Mouse (Mus musculus): ENCODE data around the gene Scn2b.

Scn2b gene

DNA sequence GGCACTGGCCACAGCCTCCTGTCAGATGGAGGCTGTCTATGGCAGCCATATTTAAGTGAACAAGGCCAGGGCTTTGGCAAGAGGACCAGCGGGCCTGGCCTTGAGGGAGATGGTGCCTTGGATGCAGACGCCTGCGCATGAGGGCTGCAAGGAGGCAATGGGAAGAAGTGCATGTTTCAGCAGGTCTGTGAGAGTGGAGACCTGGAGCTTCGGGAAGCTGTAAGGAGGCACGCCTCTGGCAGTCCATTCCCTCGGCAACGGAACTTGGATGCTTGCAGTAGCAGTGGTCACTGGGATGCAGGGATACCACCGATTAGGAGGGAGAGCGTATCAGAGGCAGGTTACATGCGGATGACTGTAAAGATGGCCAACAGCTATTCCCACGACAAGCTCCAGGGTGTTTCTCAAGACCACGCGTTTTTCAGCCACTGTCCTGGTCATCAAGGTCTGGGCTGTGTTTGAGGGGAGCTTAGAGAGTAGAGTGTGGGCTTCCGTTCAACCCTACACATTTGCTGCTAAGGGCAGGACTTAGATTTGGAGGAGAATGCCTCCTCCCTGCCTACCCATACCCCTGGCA is 2.5 kb downstream of the Scn2b start:
- DNase-seq (ENCODE audit: low spot score) = no peak

DNA sequence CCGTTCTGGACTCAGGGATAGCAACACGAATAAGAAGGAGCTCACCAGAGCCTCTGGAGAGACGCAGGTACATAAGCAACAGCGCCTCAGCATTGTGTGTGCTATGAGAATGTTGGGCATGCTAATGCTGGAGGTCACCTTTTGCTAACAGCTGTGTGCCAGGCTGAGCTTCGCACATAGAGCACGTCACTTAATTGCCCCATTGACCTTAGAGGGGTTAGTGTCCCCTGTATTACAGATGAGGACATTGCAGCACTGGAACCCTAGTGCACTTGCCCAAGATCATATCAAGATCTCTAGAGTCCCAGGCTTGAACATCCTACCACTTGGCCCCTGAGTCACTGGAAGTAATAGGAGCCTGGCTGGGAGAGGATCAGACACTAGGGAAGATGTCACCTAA is 3.0 kb downstream of the Scn2b start:
- DNase-seq (ENCODE audit: low spot score) = no peak

DNA sequence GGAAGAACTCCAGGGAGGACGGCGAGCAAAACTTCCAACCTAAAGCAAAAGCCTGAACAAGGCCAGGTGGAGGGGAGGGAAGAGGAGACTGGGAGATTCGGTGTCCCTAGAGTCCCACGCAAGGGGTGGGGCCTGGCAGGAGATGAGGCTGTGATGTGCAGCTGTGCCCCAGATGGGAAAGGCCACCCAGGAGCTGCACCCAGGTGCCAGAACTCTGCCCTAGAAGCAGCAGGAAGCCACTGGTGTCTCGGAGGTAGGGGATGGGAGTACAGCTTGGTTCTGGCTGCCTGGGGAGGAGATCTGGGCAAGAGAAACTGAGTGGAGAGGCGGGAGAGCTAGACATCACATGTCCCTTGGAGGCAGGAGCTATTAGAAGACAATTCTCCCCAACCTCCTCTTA is 3.4 kb downstream of the Scn2b start:
- no peak for DNase-seq (ENCODE audit: low spot score)

DNA sequence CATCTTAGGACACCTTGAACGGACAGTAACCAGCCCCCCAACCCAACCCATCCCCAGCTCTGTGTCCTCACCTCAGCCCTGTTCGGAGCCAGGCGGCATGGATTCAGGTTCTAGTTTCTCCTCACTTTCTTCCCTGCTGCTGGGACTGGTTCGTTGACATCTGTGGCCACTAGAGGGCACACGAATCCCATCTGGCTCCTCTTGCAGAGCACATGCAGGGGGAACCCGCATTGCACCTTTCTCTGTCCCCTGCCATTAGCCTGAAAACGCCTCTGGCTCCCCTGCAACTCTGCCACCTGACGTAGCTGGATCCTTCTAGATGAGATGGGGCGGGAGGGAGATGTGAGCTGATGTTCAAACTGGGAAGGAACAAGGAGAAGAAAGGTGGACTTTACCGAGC is 4.2 kb downstream of the Scn2b start:
- peak; percentile 65 for DNase-seq (ENCODE audit: low spot score)

DNA sequence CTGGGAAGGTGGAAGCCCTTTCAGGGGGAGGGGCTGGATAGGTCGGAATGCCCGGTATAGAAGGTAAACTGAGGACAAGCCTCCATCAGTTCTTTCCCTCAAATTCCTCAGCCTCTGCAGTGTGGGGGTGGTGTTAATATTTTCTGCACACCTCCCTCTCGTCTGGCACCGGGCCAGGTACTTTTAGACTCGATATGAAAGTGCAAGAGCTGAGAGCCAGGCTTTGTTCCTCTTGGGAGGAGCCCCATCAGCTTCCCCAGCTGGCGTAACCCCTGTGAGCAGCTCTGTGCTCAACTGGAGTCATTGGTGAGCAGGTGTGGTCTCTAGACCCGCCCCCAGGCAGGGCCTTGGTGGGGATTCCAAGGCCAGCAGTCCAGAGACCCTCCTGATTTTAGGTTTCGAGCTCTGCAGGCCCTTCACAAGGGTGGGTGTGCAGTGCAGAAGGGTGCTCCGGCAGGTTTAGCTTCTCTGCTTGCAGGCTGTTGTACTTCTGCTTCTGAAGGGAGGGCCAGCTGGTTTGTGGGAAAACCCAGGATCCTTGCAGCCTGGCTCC is 4.7 kb downstream of the Scn2b start:
- DNase-seq (ENCODE audit: low spot score) = no peak

DNA sequence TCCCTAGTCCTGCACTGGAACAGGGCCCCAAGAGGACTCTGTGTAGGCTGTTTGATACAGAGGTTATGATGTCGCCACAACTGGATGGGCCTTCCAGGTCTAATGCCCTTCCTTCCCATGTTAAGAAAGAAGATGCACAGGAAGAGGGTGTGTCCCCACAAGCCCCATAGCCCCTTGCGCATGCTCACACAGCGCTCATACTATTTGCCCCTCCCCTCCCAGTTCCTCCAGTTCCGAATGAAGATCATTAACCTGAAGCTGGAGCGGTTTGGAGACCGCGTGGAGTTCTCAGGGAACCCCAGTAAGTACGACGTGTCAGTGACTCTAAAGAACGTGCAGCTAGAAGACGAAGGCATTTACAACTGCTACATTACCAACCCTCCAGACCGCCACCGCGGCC is 7.6 kb downstream of the Scn2b start:
- no peak for DNase-seq (ENCODE audit: low spot score)

DNA sequence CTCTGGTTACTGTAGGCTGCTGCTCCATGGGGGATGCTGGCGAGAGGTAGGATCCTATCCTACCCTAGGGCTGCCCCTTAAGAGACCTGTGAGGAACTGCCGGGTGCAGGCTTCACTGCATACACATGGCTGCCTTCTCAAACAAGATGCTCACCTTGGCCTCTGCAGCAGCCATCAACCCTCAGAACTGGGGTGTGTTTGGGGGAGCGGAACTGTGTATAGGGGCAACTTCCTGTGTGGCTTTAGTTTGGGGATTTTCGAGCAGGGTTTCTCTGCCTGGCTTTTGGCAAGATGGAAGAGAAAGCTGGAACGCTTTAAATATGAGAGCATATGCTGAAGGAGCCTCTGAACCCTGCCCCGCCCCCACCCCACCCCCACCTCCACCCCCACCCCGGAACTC is 9.4 kb downstream of the Scn2b start:
- DNase-seq (ENCODE audit: low spot score) = no peak

DNA sequence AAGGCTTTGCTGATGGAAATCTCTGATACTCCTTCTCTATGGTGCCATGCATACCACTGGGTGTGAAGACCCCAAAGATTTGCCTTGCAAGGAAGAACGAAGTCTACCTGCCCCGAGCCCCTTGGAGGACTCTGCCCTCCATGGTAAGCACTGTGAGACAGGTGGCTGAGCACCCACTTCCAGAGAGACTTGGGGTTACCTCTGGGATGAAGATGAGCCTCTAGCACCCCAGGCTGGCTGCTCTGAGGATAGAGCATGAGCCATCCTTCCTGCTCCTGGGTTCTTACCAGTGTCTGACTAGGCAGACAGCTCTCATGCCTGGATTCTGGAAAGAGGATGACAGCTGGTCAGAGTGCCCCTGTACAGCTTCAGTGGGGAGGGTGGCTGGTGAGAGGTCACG is 12.5 kb downstream of the Scn2b start:
- no peak for DNase-seq (ENCODE audit: low spot score)

DNA sequence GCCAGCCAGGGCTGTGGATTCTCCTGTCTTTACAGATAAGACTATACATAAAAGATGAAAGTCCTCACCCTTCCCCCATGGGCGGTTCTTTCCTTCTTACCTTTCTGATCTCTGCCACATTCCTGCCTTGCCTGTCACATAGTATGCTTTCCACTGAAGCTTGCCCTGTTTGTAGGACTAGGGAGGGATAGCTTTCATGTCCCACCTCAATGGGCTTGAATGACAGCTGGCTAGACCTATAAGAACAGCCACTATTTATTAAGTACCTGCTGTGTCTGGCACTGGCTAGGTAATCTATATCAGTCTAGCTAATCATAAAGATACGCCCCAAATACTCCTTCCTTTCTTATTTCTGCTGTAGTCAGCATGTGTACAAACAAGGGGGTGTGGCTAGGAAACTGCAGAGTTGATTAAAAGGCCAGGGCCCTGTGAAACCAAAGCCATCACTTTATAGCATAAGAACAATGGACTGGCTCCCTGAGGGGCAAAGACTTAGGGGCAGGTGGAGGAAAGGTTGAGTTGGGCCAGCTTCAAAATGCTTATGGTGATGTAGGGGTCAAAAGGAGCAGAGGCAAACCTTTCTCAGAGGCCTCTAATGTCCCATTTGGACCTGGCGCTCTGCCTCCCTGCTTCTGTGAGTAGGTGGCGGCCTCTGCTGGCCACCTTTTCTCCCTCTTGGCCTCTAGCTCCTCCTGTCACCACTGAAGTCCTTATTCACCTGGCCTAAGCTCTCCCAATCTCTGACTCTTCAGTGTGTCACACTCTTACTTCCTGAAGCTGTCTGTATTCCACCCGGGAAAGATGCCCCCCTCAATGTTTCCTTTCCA is 16.1 kb downstream of the Scn2b start:
- DNase-seq (ENCODE audit: low spot score) = no peak

DNA sequence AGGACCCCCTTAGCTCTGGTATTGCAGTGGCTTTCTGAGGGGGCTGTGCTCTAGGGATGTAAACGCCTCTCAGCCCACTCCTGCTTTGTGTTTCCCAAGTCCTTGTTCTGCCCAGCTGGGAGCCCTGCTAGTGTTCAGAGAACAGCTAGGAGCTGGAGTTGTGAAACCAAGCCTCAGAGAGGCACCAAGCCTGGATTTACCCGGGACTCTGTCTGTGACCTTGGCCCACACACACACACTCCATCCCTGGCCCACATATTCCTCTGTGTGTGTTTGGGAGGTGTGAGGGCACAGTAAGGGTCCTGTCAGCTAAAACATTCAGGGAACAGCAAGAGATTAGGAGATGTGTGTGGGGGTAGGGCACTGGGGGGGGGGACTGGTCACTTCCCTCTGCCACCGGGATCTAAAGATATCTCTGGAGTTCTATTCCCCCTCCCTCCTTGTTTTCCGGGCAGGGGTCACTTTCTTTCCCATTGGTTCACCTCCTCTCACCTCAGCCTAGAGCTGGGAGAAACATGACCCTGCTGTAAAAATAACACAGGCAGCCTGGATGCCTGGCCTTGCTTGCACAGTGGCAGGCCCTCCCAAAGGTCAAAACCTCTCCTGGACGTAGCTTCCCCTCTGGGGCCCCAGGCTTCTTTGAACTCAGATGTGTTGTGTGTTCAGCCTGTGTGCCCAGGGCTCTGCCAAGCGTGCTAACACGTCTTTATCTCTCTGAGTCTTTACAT is 19.0 kb downstream of the Scn2b start:
- no peak for DNase-seq (ENCODE audit: low spot score)

DNA sequence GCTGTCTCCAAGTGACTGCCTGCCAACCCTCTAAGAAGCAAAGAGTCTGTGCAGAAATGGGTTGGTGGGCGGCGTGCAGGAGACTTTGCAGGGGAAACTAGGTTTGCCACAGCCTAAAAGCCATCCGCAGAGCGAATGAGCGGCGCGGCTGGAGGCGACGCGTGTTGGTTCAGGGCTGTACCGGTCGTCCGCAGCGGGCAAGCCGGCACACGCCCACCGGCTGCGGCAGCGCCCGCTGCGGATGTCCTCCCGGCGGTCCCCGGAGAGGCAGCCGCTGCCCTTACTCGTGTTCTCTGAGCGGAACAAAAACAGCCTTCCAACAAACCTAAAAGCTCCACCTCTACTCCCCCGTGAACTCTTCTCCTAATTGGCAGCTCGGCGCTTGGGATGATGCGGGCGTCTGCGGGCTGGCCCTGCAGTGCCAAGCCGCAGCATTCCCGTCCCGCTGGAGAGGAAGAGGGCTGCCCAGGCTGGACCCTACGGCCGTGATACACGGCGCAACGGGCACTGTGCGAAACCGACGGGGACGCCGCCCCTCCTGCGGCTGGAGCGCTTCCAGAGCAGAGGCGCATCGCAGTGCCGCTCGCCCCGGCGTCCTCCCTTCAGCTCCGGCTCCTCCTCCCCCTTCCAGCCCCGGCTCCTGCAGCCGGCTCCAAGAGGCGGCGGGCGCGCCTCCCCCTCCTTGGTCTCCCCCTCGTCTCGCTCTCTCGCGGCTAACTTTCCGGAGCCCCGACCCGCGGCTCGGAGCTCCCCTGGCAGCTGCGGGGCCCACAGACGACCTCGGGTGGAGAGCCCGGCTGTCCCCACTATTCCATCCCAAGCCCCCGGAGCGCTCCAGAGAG is 20.8 kb downstream of the Scn2b start, which contains the start of gene Scn4b:
Gene Scn4b, plus strand, starts transcription at position 205 of the 842 bp plus-strand sequence.
- DNase-seq (ENCODE audit: low spot score) = no peak

DNA sequence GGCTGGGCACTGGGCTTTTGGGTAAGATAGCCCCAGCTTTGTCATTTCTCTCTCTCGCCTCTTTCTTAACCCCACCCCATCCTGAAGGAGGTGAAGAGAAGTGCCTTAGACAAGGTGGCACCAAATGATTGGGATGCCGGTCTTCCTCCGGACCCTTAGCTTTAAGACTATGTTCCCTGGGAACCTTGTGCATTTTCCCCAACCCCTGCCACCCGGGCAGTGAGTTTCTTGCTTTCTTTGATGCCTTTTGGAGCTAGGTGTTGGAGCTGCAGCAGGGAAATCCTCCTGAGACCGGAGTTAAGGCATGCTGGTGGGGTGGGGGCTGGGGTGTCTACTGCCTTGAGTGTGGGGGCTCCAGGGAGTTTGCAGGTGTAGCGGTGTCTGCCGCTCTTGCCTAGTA is 21.5 kb downstream of the Scn2b start:
- no peak for DNase-seq (ENCODE audit: low spot score)

DNA sequence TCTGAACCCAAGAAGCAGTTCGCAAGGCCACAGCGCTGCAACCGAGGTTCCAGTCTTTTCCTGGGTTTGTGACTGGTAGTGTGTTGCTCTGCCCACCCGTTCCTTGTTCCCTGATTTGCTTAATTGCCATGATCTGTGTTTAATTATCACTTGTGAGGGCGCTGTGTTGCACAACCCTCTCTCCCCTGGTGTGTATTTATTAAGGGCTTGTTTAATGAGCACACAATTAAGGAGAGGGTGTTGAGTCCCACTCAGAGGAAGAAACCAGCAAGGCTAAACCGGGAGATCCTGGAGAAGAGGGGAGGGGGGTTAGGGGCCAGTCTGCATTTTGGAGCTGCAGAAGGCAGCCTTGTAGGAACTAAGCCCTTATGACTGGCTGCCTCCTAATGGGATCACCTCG is 23.4 kb downstream of the Scn2b start:
- DNase-seq (ENCODE audit: low spot score) = no peak

DNA sequence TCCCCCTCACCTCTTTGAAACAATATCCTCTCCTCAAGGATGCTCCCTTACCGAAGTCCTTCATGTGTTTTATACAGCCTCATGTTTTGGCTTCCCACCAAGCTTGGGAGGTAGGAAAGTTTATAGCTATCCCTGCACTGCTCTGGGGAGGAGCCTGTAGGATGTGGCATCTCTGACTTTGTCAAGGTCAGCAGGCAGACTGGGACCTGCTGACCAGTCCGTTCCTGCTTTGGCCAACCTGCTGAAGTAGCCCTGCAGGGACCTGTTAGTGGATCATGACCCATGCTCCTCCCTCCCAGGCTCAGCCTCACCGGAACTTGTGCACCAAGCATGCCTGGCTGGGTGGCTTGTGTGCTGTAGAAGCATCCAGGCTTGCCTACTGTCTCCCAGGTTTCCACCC is 25.1 kb downstream of the Scn2b start:
- DNase-seq (ENCODE audit: low spot score) = no peak

DNA sequence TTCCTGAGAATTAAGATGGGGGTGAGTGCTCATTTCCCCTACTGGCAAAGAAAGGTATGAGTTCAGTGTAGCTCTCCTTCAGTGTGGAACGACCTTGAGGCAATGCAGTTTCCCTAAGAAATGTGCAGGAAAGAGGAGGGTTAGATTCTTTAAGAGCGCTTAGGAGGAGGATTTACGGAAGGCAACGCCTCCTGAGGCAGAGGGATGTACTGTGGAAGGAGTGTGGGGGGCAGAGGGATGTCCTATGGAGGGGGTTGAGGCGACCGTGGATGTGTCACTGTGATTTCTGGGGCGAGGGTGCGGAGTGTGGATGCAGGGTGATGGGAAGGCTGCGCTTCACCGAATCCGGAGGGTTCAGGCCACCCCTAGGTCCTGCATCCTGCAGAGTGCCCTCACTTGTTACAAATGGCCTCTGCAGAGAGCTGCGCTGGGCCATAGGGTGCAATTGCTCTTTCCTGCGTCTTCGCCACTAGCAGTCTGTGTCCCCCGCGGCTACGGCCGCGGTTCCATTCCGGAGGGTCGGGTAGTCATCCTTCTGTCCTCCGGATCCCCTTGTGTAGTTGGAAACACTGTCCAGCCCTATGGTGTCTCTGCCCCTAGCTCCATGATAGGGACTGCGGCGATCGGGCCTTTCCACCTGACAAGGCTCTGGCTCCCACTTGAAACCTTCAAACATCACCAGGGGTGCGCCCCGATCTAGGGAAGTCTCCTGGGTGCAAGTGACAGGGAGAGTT is 28.1 kb downstream of the Scn2b start:
- no peak for DNase-seq (ENCODE audit: low spot score)

DNA sequence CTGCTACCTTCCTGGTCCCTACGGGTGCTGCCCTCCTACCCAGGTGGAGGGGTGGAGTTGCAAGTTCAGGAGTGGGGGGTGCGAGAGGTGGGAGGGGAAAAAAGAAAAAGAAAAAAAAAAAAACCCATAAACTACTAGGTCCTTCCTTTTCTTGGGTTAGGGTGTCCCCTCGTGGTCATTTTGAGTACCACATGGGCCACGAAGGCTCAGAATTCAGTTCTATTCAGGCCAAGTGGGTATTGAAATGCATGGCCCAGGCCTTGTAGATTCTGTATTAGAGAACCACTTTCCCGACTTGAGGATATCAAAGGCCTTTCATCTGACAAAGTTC is 28.6 kb downstream of the Scn2b start:
- peak; percentile 64 for DNase-seq (ENCODE audit: low spot score)

DNA sequence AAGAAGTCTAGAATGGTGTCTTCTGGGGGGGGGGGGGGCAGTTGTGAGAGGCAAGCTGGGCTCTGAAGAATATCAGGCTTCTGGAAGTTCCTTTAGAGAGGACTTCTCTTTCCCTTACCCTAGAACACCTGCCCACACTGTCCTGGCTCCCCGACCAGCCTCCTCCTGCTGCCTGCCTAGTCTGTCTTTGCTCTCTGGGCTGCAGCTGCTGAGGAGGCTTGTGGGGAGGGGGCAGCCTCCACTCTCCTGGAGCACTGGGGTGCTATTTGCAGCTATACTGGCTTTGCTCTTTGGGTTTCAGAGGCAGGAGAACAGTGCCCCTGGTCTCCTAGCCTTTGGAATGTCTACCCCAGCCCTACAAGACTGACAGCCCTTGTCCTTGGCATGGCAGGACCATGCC is 33.4 kb downstream of the Scn2b start:
- DNase-seq (ENCODE audit: low spot score) = no peak

DNA sequence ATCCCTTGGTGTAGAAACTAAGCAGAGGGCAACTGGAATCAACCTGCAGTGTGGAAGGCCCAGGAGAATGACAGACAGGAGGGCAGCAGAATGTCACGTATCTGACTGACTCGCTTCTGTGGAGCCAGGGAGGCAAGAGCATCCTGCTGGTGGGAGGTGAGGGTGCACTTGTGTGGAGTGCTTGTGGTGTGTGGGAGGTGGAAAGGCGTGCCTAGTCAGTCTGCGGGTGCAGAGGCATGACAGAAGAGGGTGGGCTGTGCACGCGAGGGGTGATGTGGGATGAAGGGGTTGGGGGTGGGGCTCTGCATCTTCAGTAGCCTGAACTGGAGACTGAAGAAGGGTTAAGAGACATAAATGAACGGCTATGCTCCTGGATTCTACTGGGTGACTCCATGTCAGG is 35.8 kb downstream of the Scn2b start:
- no peak for DNase-seq (ENCODE audit: low spot score)

DNA sequence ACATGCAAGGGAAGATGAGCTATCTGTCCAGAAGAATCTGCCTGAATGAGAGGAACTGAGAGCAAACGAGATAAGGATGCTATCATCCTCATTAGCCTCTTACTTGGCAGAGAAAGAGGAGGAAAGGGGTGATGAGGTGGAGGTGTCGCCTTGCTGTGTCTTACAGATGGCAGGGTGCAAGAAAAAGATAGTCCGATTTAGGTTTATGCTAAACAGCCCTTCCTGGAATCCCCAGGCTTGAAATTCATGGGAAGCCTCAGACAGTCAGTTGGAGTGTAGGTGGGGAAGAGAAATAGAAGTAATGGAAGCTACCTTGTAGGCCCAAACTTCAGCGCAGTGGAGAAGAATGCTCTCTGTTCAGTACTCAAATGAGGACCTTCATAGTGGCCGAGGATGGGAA is 50.3 kb downstream of the Scn2b start:
- no peak for DNase-seq (ENCODE audit: low spot score)

DNA sequence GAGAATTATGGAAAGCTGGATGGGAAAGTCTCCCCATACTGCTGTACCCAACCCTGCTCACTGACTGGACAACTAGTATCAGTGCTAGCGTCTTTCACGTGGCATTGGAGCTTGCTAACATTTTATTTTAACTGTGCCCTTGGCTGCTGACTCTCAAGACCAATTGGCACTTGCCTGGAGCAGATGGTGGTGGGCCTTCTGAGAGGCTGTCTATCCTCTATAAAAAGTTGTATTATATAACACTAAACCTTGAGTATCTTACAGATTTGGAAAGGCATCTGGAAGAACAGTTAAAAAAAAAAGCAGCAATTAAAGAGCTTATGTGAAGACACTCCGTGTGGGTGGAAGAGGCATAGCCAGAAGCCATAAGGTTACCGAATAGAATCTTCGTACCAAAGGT is 52.6 kb downstream of the Scn2b start:
- DNase-seq (ENCODE audit: low spot score) = no peak

DNA sequence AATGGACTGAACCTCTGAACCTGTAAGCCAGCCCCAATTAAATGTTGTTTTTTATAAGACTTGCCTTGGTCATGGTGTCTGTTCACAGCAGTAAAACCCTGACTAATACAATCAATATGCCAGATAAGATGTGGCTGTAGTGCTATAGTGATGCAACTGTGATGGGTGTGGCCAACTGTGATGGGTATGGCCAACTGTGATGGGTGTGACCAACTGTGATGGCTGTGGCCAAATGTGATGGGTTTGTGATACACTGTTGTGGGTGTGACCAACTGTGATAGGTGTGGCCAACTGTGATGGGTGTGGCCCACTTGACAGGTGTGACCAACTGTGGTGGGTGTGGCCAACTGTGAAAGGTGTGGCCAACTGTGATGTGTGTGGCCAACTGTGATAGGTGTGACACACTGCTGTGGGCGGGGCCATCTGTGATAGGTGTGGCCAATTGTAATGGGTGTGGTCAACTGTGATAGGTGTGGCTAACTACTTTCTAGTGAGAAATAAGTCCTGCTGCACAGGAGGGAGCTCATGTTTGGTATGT is 53.6 kb downstream of the Scn2b start:
- DNase-seq (ENCODE audit: low spot score) = no peak

All from ovary, postnatal 14 days (tissue).